In genomic region chr3:131812968-131813367, GRCm38 (mm10) we compare ENCODE assay signal across 10 mouse cellular contexts.
DNase-seq lines count a peak whose midpoint lies in the region; ATAC-seq and TF ChIP-seq lines count a peak whose summit lies in the region.
"Had no signal": no experiment of that assay in that cellular context is flagged by ENCODE, and none has a peak within 500 bp of the region (broad histone marks: within the 10 kb centered on the region; RNA-seq: fewer than 3 reads in every experiment).

No protein-coding gene starts in this region.

- H3K4me2 ChIP-seq in intestine, postnatal 0 days (replicated peaks; ENCODE audit: low read depth), result no peak overlapping the region
- no peak overlapping the region for H3K4me2 ChIP-seq in intestine, embryonic 16.5 days (ENCODE audit: low read depth, low read length)
- H3K4me2 ChIP-seq in embryonic facial prominence, embryonic 14.5 days (ENCODE audit: low read depth, low read length), result no peak overlapping the region
- H3K4me2 ChIP-seq: intestine, embryonic 15.5 days; liver, embryonic 15.5 days had no signal

- H3K36me3 ChIP-seq in intestine, postnatal 0 days (ENCODE audit: control insufficient read depth, insufficient read depth), result no peaks in the 10 kb centered on the region
- H3K36me3 ChIP-seq in intestine, embryonic 16.5 days (ENCODE audit: control insufficient read depth, insufficient read depth, low read length), result no peaks in the 10 kb centered on the region
- H3K36me3 ChIP-seq in embryonic facial prominence, embryonic 14.5 days (ENCODE audit: control insufficient read depth, insufficient read depth, low read length), result no peaks in the 10 kb centered on the region
- H3K36me3 ChIP-seq: intestine, embryonic 15.5 days; liver, embryonic 15.5 days had no signal

- DNase-seq in right cerebral cortex, adult 18-20 months, result peak; percentile 5
- no peak for DNase-seq in right cerebral cortex, postnatal 25 days
- peak; percentile 62 for DNase-seq in embryonic facial prominence, embryonic 14.5 days (ENCODE audit: low spot score)
- DNase-seq in spleen, postnatal 14 days (ENCODE audit: low spot score in 2 of 2), result no peak
- DNase-seq in thymus, postnatal 10 days (ENCODE audit: low spot score in 2 of 2), result no peak
- DNase-seq: cerebellum, postnatal 36 days had no signal

- no peaks in the 10 kb centered on the region for H3K4me1 ChIP-seq in intestine, postnatal 0 days (replicated peaks; ENCODE audit: control insufficient read depth, insufficient read depth, low read length)
- H3K4me1 ChIP-seq in intestine, embryonic 16.5 days (ENCODE audit: control insufficient read depth, insufficient read depth, low read length), result 0 out of 2 replicates have a peak, but pooled peaks cover 4% of the 10 kb centered on the region
- no peaks in the 10 kb centered on the region; the same call in 1 of the 2 replicates for H3K4me1 ChIP-seq in embryonic facial prominence, embryonic 14.5 days (ENCODE audit: control insufficient read depth, insufficient read depth, low read length)
- H3K4me1 ChIP-seq: intestine, embryonic 15.5 days; liver, embryonic 15.5 days had no signal

- WGBS in intestine, postnatal 0 days, result 39% methylated on average over 6 of the region's 6 CpGs
- 53% methylated on average over 6 of the region's 6 CpGs for WGBS in intestine, embryonic 16.5 days
- WGBS in embryonic facial prominence, embryonic 14.5 days, result 50% methylated on average over 6 of the region's 6 CpGs

- no peak overlapping the region for H3K27ac ChIP-seq in intestine, postnatal 0 days (ENCODE audit: low read depth, low read length)
- no peak overlapping the region for H3K27ac ChIP-seq in intestine, embryonic 16.5 days (ENCODE audit: low read length)
- H3K27ac ChIP-seq in embryonic facial prominence, embryonic 14.5 days (replicated peaks; ENCODE audit: low read depth, low read length), result no peak overlapping the region
- H3K27ac ChIP-seq: intestine, embryonic 15.5 days; liver, embryonic 15.5 days had no signal

- ATAC-seq in intestine, postnatal 0 days, result no peak
- ATAC-seq in intestine, embryonic 16.5 days, result no peak
- ATAC-seq in embryonic facial prominence, embryonic 14.5 days (ENCODE audit: low read depth), result no peak
- ATAC-seq: intestine, embryonic 15.5 days had no signal

- H3K9me3 ChIP-seq in intestine, postnatal 0 days (ENCODE audit: control insufficient read depth), result no peaks in the 10 kb centered on the region
- H3K9me3 ChIP-seq in intestine, embryonic 16.5 days (ENCODE audit: control insufficient read depth, low read length), result no peaks in the 10 kb centered on the region
- H3K9me3 ChIP-seq in embryonic facial prominence, embryonic 14.5 days (ENCODE audit: control insufficient read depth, low read length), result no peaks in the 10 kb centered on the region
- H3K9me3 ChIP-seq: intestine, embryonic 15.5 days; liver, embryonic 15.5 days had no signal

- H3K9ac ChIP-seq in intestine, postnatal 0 days (ENCODE audit: low read depth, low read length), result no peak overlapping the region
- no peak overlapping the region for H3K9ac ChIP-seq in intestine, embryonic 16.5 days (ENCODE audit: low read depth, low read length)
- no peak overlapping the region for H3K9ac ChIP-seq in embryonic facial prominence, embryonic 14.5 days (ENCODE audit: low read depth, low read length)
- H3K9ac ChIP-seq: intestine, embryonic 15.5 days; liver, embryonic 15.5 days had no signal

- no peaks in the 10 kb centered on the region for H3K27me3 ChIP-seq in intestine, postnatal 0 days (replicated peaks; ENCODE audit: control insufficient read depth, insufficient read depth, low read length)
- H3K27me3 ChIP-seq in intestine, embryonic 16.5 days (replicated peaks; ENCODE audit: control insufficient read depth, insufficient read depth, low read length), result no peaks in the 10 kb centered on the region
- H3K27me3 ChIP-seq in embryonic facial prominence, embryonic 14.5 days (replicated peaks; ENCODE audit: control insufficient read depth, insufficient read depth, low read length), result no peaks in the 10 kb centered on the region
- H3K27me3 ChIP-seq: intestine, embryonic 15.5 days; liver, embryonic 15.5 days had no signal

- TF ChIP-seq CTCF in intestine, postnatal 0 days (IDR thresholded peaks at IDR 0.05; ENCODE audit: low read depth), result peak; percentile 58

- H3K4me3 ChIP-seq in intestine, postnatal 0 days (ENCODE audit: low read depth, low read length), result no peak overlapping the region
- H3K4me3 ChIP-seq in intestine, embryonic 16.5 days (ENCODE audit: low read length), result no peak overlapping the region
- H3K4me3 ChIP-seq in embryonic facial prominence, embryonic 14.5 days (ENCODE audit: low read depth, low read length), result no peak overlapping the region
- H3K4me3 ChIP-seq: intestine, embryonic 15.5 days; liver, embryonic 15.5 days had no signal

Comparison
In these comparisons a context has a peak if more than half of its experiments do, and no peak if none do; other contexts are left out.
1. DNase-seq: peak in right cerebral cortex, adult 18-20 months (single experiment) and embryonic facial prominence, embryonic 14.5 days (single experiment); none in right cerebral cortex, postnatal 25 days (single experiment), spleen, postnatal 14 days (0 of 2) and thymus, postnatal 10 days (0 of 2).